Mouse (Mus musculus) neural tube, embryonic 14.5 days (tissue): ENCODE results near the gene Gm20388. TPM values are rescaled to one million over a fixed set of nuclear protein-coding genes. Genes with fewer than 3 reads are reported as not detected.

ENCODE experiments used
- ATAC-seq: fragments of 200-750 bp; cut with Nextera tagmentation; 2 replicates; pipeline ENCODE4 v1.8.0; 2017; ENCODE audit warnings: low read depth, mild to moderate bottlenecking, moderate TSS enrichment, moderate library complexity
- H3K27ac ChIP-seq: fragments of 300-500 bp; sonication (generic); 2 replicates; pipeline ENCODE4 v1.5.1; 2014; ENCODE audit warnings: low read depth, mild to moderate bottlenecking, control low read depth, low read length, moderate library complexity, mixed read lengths
- H3K27me3 ChIP-seq: fragments of 300-500 bp; sonication (generic); 2 replicates; pipeline ENCODE4 v1.6.1; 2014; ENCODE audit warnings: low read length; ENCODE audit not compliant: control insufficient read depth, insufficient read depth
- H3K36me3 ChIP-seq: fragments of 300-500 bp; sonication (generic); 2 replicates; pipeline ENCODE4 v1.6.1; 2014; ENCODE audit warnings: low read length, mixed read lengths; ENCODE audit not compliant: control insufficient read depth, insufficient read depth
- H3K4me1 ChIP-seq: fragments of 300-500 bp; sonication (generic); 2 replicates; pipeline ENCODE4 v1.6.1; 2014; ENCODE audit warnings: low read length; ENCODE audit not compliant: control insufficient read depth, insufficient read depth
- H3K4me2 ChIP-seq: fragments of 300-500 bp; sonication (generic); 2 replicates; pipeline ENCODE4 v1.6.1; 2014; ENCODE audit warnings: mild to moderate bottlenecking, low read depth, low read length, control low read depth
- H3K4me3 ChIP-seq: fragments of 300-500 bp; sonication (generic); 2 replicates; pipeline ENCODE4 v1.5.1; 2014; ENCODE audit warnings: low read depth, low read length, control low read depth, mixed read lengths
- H3K9ac ChIP-seq: fragments of 300-500 bp; sonication (generic); replicated peaks from 2 replicates; pipeline ENCODE4 v1.6.1; 2014; ENCODE audit warnings: low read depth, mild to moderate bottlenecking, control low read depth, low read length, mixed read lengths
- H3K9me3 ChIP-seq: fragments of 300-500 bp; sonication (generic); 2 replicates; pipeline ENCODE4 v1.6.1; 2016; ENCODE audit warnings: low read length; ENCODE audit not compliant: control insufficient read depth
- WGBS: fragments of 180-500 bp; shearing (Covaris S2); extraction: QIAGEN DNeasy Blood & Tissue Kit; methylation state at CpG from one replicate; pipeline ENCODE4 v1.1.7; 2014; 5-methylcytosine and 5-hydroxymethylcytosine counted together
- polyA plus RNA-seq: library from polyadenylated mRNA; unstranded; fragments of >200 nt; fragmentation: Nextera tagmentation; extraction: Ambion mirVana; gene quantifications from 2 replicates; pipeline ENCODE4 v1.2.1, GENCODE M21; 2014

The Gm20388 gene
- polyA plus RNA-seq, 1 experiment from 2014 or later = 10.3 TPM

GRCm38 (mm10) chr8:122149606-122150005 is 2239.0 kb downstream of the Gm20388 start:
- Histone ChIP-seq H3K27me3 (no peaks in the 10 kb centered on the region), H3K9me3 (no peaks in the 10 kb centered on the region), H3K9ac (no peak overlapping the region), H3K4me3 (no peak overlapping the region), H3K27ac (no peak overlapping the region), H3K36me3 (no peaks in the 10 kb centered on the region), H3K4me1 (no peaks in the 10 kb centered on the region), H3K4me2 (no peak overlapping the region)
- ATAC-seq = no peak
- 88% methylated on average over 8 of the region's 8 CpGs for WGBS

GRCm38 (mm10) chr8:122151541-122151940 is 2240.9 kb downstream of the Gm20388 start:
- no peak for ATAC-seq
- Histone ChIP-seq H3K27ac (no peak overlapping the region), H3K4me1 (no peaks in the 10 kb centered on the region), H3K36me3 (no peaks in the 10 kb centered on the region), H3K27me3 (no peaks in the 10 kb centered on the region), H3K9me3 (no peaks in the 10 kb centered on the region), H3K9ac (no peak overlapping the region), H3K4me2 (no peak overlapping the region), H3K4me3 (no peak overlapping the region)
- WGBS = 92% methylated on average over 3 of the region's 3 CpGs

- no peak overlapping the region for H3K4me2 ChIP-seq
- no peak overlapping the region for H3K27ac ChIP-seq
- H3K36me3 ChIP-seq = no peaks in the 10 kb centered on the region
- 30% methylated on average over 10 of the region's 10 CpGs for WGBS
- no peak for ATAC-seq
- no peaks in the 10 kb centered on the region for H3K4me1 ChIP-seq
- no peaks in the 10 kb centered on the region for H3K9me3 ChIP-seq
- no peak overlapping the region for H3K9ac ChIP-seq
- no peak overlapping the region for H3K4me3 ChIP-seq
- no peaks in the 10 kb centered on the region for H3K27me3 ChIP-seq
Observed at GRCm38 (mm10) chr8:122155082-122155643, 2244.5 kb downstream of the Gm20388 start.

GRCm38 (mm10) chr8:122155964-122156363 is 2245.3 kb downstream of the Gm20388 start:
- no peaks in the 10 kb centered on the region for H3K4me1 ChIP-seq
- H3K36me3 ChIP-seq = no peaks in the 10 kb centered on the region
- H3K27me3 ChIP-seq = no peaks in the 10 kb centered on the region
- H3K9ac ChIP-seq = no peak overlapping the region
- H3K27ac ChIP-seq = no peak overlapping the region
- no peak overlapping the region for H3K4me2 ChIP-seq
- WGBS = 93% methylated on average over 9 of the region's 9 CpGs
- no peak for ATAC-seq
- no peaks in the 10 kb centered on the region for H3K9me3 ChIP-seq
- no peak overlapping the region for H3K4me3 ChIP-seq

GRCm38 (mm10) chr8:122157689-122158088 is 2247.0 kb downstream of the Gm20388 start:
- WGBS = 86% methylated on average over 12 of the region's 12 CpGs
- ATAC-seq = no peak

GRCm38 (mm10) chr8:122160165-122160564 is 2249.5 kb downstream of the Gm20388 start:
- ATAC-seq = no peak
- Histone ChIP-seq H3K4me3 (no peak overlapping the region), H3K9ac (no peak overlapping the region), H3K4me2 (no peak overlapping the region), H3K27me3 (no peaks in the 10 kb centered on the region), H3K4me1 (no peaks in the 10 kb centered on the region), H3K27ac (no peak overlapping the region), H3K9me3 (no peaks in the 10 kb centered on the region), H3K36me3 (no peaks in the 10 kb centered on the region)
- 81% methylated on average over 5 of the region's 5 CpGs for WGBS

More at GRCm38 (mm10) chr8:122157689-122158088, 2247.0 kb downstream of the Gm20388 start:
- no peak overlapping the region for H3K4me3 ChIP-seq
- H3K27me3 ChIP-seq = no peaks in the 10 kb centered on the region
- H3K36me3 ChIP-seq = no peaks in the 10 kb centered on the region
- H3K4me2 ChIP-seq = no peak overlapping the region
- H3K27ac ChIP-seq = no peak overlapping the region
- H3K9ac ChIP-seq = no peak overlapping the region
- H3K9me3 ChIP-seq = no peaks in the 10 kb centered on the region
- H3K4me1 ChIP-seq = no peaks in the 10 kb centered on the region

GRCm38 (mm10) chr8:122162992-122163391 is 2252.4 kb downstream of the Gm20388 start:
- no peak for ATAC-seq

GRCm38 (mm10) chr8:122167204-122167860 is 2256.7 kb downstream of the Gm20388 start:
- H3K27ac ChIP-seq = no peak overlapping the region
- H3K9me3 ChIP-seq = no peaks in the 10 kb centered on the region
- H3K4me2 ChIP-seq = no peak overlapping the region
- no peaks in the 10 kb centered on the region for H3K27me3 ChIP-seq
- H3K9ac ChIP-seq = no peak overlapping the region
- no peaks in the 10 kb centered on the region for H3K36me3 ChIP-seq
- no peak for ATAC-seq
- H3K4me1 ChIP-seq = no peaks in the 10 kb centered on the region
- H3K4me3 ChIP-seq = no peak overlapping the region
- 77% methylated on average over 14 of the region's 14 CpGs for WGBS

More at GRCm38 (mm10) chr8:122162992-122163391, 2252.4 kb downstream of the Gm20388 start:
- WGBS = 40% methylated on average over 8 of the region's 8 CpGs
- Histone ChIP-seq H3K27ac (no peak overlapping the region), H3K9me3 (no peaks in the 10 kb centered on the region), H3K4me2 (no peak overlapping the region), H3K36me3 (no peaks in the 10 kb centered on the region), H3K27me3 (no peaks in the 10 kb centered on the region), H3K9ac (no peak overlapping the region), H3K4me3 (no peak overlapping the region), H3K4me1 (no peaks in the 10 kb centered on the region)

- Histone ChIP-seq H3K4me3 (no peak overlapping the region), H3K27me3 (no peaks in the 10 kb centered on the region), H3K9ac (no peak overlapping the region), H3K36me3 (no peaks in the 10 kb centered on the region), H3K4me1 (no peaks in the 10 kb centered on the region), H3K27ac (no peak overlapping the region), H3K4me2 (no peak overlapping the region), H3K9me3 (no peaks in the 10 kb centered on the region)
- WGBS = 97% methylated on average over 2 of the region's 2 CpGs
- no peak for ATAC-seq
Observed at GRCm38 (mm10) chr8:122169446-122169845, 2258.8 kb downstream of the Gm20388 start.
